Mouse (Mus musculus) kidney, adult 2 months (tissue): ENCODE data around the gene Pde6h. TPM values are rescaled to one million over a fixed set of nuclear protein-coding genes. Genes with fewer than 3 reads are reported as not detected.

Source experiments
- DNase-seq: peaks from one replicate; pipeline ENCODE4 v3.0.0; 2021
- H3K27ac ChIP-seq: fragments of 200-500 bp; 2 replicates; pipeline ENCODE4 v1.5.1; 2012; ENCODE audit warnings: low read depth, low read length, control low read depth, inconsistent platforms; ENCODE audit not compliant: insufficient read depth
- H3K27me3 ChIP-seq: fragments of 200-500 bp; replicated peaks from 2 replicates; pipeline ENCODE4 v1.6.1; 2012; ENCODE audit warnings: mild to moderate bottlenecking, moderate library complexity, low read length, inconsistent platforms; ENCODE audit not compliant: control insufficient read depth, insufficient read depth
- H3K36me3 ChIP-seq: fragments of 200-500 bp; 2 replicates; pipeline ENCODE4 v1.6.1; 2012; ENCODE audit warnings: mild to moderate bottlenecking, moderate library complexity, low read length, inconsistent platforms; ENCODE audit not compliant: control insufficient read depth, insufficient read depth
- H3K4me1 ChIP-seq: fragments of 200-500 bp; 2 replicates; pipeline ENCODE4 v1.6.1; 2011; ENCODE audit warnings: low read length; ENCODE audit not compliant: control insufficient read depth, insufficient read depth
- H3K4me3 ChIP-seq: fragments of 200-500 bp; 2 replicates; pipeline ENCODE4 v1.5.1; 2011; ENCODE audit warnings: mild to moderate bottlenecking, low read depth, low read length, control low read depth; ENCODE audit not compliant: insufficient read depth
- CTCF ChIP-seq: fragments of 200-500 bp; conservative IDR thresholded peaks from 2 replicates; pipeline ENCODE4 v1.5.1; 2011; ENCODE audit warnings: low read depth, mild to moderate bottlenecking, control low read depth, low read length, moderate library complexity, mixed read lengths; ENCODE audit not compliant: insufficient read depth, insufficient read length
- POLR2A ChIP-seq: fragments of 200-500 bp; IDR thresholded peaks from one replicate; pipeline ENCODE4 v1.6.1; 2011; ENCODE audit warnings: low read depth, low read length, control low read depth
- WGBS: fragments of 180-500 bp; shearing (Covaris S2); methylation state at CpG from one replicate; pipeline ENCODE4 v1.1.7; 2018; 5-methylcytosine and 5-hydroxymethylcytosine counted together
- polyA plus RNA-seq: library from polyadenylated mRNA; depleted of rRNA; stranded (reverse); fragments of >200 nt; gene quantifications from 2 replicates; pipeline ENCODE4 v1.2.3, GENCODE M21; 2012

Gene Pde6h
- polyA plus RNA-seq, 1 experiment, result 0.58 TPM

- TF ChIP-seq CTCF, result peak; percentile 32
- TF ChIP-seq POLR2A, result no peak
- Histone ChIP-seq H3K36me3 (no peaks in the 10 kb centered on the region), H3K27ac (no peak overlapping the region), H3K27me3 (no peaks in the 10 kb centered on the region), H3K4me1 (peaks cover 6% of the 10 kb centered on the region; the same call in 1 of the 2 replicates), H3K4me3 (no peak overlapping the region)
- peak; percentile 39 for DNase-seq
- 18% methylated on average over 3 of the region's 3 CpGs for WGBS
Observed at GRCm38 (mm10) chr6:136980331-136980746, 56.7 kb downstream of the Pde6h start.

DNA sequence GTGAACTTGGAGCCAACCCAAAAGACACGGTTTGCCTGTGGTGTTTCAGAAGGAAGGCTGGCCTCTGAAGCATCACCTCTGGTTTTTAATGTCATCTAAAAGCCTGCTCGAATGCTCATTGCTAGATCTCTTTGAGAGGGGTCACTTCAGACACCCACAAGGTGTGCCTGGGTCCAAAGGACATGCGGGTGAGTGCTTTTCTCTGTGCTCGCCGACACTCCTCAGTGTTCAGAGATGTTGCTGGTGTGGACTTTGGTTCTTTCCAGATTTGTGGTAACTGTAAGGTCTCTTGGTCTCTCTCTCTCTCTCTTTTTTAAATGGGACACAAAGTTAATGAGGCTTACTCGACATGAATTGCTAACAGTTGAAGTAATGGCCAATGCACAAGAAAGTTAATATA, 58.9 kb downstream of the Pde6h start:
- 36% methylated on average over 6 of the region's 6 CpGs for WGBS
- TF ChIP-seq CTCF, result no peak
- no peak for TF ChIP-seq POLR2A
- peaks cover 6% of the 10 kb centered on the region; the same call in 1 of the 2 replicates for H3K4me1 ChIP-seq
- H3K4me3 ChIP-seq, result no peak overlapping the region
- no peaks in the 10 kb centered on the region for H3K27me3 ChIP-seq
- no peaks in the 10 kb centered on the region for H3K36me3 ChIP-seq
- no peak overlapping the region for H3K27ac ChIP-seq
- DNase-seq, result peak; percentile 27

GRCm38 (mm10) chr6:136983201-136983600, 59.6 kb downstream of the Pde6h start:
- DNase-seq, result no peak
- no peaks in the 10 kb centered on the region for H3K36me3 ChIP-seq
- TF ChIP-seq CTCF (no peak), POLR2A (no peak)
- WGBS, result 70% methylated on average over 7 of the region's 7 CpGs
- H3K4me3 ChIP-seq, result no peak overlapping the region
- no peak overlapping the region for H3K27ac ChIP-seq
- no peaks in the 10 kb centered on the region for H3K27me3 ChIP-seq
- H3K4me1 ChIP-seq, result peaks cover 6% of the 10 kb centered on the region; the same call in 1 of the 2 replicates

- H3K36me3 ChIP-seq, result no peaks in the 10 kb centered on the region
- TF ChIP-seq CTCF (no peak), POLR2A (no peak)
- no peaks in the 10 kb centered on the region for H3K27me3 ChIP-seq
- WGBS, result 45% methylated on average over 13 of the region's 13 CpGs
- DNase-seq, result no peak
- H3K27ac ChIP-seq, result no peak overlapping the region
- no peak overlapping the region for H3K4me3 ChIP-seq
- H3K4me1 ChIP-seq, result peaks cover 3% of the 10 kb centered on the region; the same call in 1 of the 2 replicates
Observed at GRCm38 (mm10) chr6:136986019-136986418, 62.4 kb downstream of the Pde6h start.

GRCm38 (mm10) chr6:136986718-136987117, 63.1 kb downstream of the Pde6h start:
- H3K36me3 ChIP-seq, result no peaks in the 10 kb centered on the region
- 61% methylated on average over 11 of the region's 11 CpGs for WGBS
- no peaks in the 10 kb centered on the region for H3K27me3 ChIP-seq
- no peak for DNase-seq
- peaks cover 3% of the 10 kb centered on the region; the same call in 1 of the 2 replicates for H3K4me1 ChIP-seq
- H3K27ac ChIP-seq, result no peak overlapping the region
- H3K4me3 ChIP-seq, result no peak overlapping the region
- TF ChIP-seq CTCF (no peak), POLR2A (no peak)

- no peak for TF ChIP-seq CTCF
- TF ChIP-seq POLR2A, result no peak
- no peaks in the 10 kb centered on the region for H3K27me3 ChIP-seq
- H3K4me1 ChIP-seq, result no peaks in the 10 kb centered on the region
- no peak for DNase-seq
- no peak overlapping the region for H3K4me3 ChIP-seq
- WGBS, result 90% methylated on average over 7 of the region's 7 CpGs
- H3K27ac ChIP-seq, result no peak overlapping the region
- no peaks in the 10 kb centered on the region for H3K36me3 ChIP-seq
Observed at GRCm38 (mm10) chr6:136988536-136989060, 65.0 kb downstream of the Pde6h start.

DNA sequence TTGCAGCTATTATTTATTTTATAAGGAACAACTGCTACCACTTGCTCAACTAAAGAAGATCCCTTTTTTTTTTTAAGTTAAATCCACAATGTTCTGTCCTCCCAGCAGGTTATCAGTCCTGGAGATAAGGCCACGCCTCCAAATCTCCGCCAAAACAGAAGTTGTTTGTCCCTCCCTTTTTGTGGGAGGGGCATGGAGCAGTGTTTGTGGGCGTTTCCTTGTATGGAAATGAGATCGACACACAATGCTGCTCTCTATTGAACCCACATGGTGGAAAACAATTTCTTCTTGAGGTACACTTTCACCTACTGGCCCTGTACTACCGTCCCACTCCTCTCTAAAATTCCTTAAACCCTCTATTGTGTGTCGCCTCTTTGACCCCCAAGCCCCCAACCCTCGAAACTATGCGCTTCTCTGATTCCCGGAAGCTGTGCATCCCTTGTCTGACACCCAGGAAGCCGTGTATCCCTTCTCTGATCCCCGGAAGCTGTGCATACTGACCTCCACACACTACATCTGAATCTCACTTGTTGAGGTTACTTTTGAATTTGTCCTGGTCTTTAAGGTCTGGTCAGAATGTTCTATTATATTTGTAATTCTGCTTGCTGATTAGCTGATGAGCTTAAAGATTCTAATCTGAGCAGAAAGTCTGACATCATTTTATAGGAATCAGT, 66.3 kb downstream of the Pde6h start:
- TF ChIP-seq CTCF, result no peak
- no peak for TF ChIP-seq POLR2A
- H3K27me3 ChIP-seq, result no peaks in the 10 kb centered on the region
- H3K36me3 ChIP-seq, result no peaks in the 10 kb centered on the region
- WGBS, result 29% methylated on average over 11 of the region's 11 CpGs
- DNase-seq, result no peak
- no peak overlapping the region for H3K4me3 ChIP-seq
- no peaks in the 10 kb centered on the region for H3K4me1 ChIP-seq
- no peak overlapping the region for H3K27ac ChIP-seq
